Mouse (Mus musculus) urinary bladder, postnatal 10 days (tissue): ENCODE results near the gene Ptcra.
A peak's percentile ranks its signal among the peaks of the same experiment; 100 is the strongest.
"Not testable (repeated sequence)": the region's sequence is repeated elsewhere in the genome, so short reads cannot be mapped to it uniquely, and the experiment has no call there.

Source experiments
- DNase-seq: peaks from one replicate; pipeline ENCODE4 v3.0.0; 2022; ENCODE audit warnings: low spot score

Gene Ptcra

GRCm38 (mm10) chr17:46771025-46771424 lies 7.5 kb upstream of the Ptcra start:
- DNase-seq = no peak

DNA sequence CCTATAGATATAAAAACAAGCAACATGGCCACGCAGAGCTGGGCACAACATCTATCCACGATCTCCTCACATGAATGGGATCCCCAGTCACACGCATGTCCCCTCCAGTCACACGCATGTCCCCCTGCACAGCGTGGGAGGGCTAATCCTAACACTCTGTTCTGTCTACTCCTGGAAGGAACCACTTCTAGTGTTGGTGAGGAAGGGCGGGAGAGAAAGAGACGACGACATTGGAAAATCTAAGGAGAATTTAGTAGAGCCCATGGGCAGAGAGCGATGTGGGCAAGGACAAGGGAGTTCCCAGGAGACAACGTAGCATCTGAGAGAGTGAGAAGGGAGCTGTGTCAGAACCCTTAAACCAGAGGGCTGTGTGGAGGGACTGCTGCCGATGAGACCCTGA lies 7.0 kb upstream of the Ptcra start:
- DNase-seq = no peak

DNA sequence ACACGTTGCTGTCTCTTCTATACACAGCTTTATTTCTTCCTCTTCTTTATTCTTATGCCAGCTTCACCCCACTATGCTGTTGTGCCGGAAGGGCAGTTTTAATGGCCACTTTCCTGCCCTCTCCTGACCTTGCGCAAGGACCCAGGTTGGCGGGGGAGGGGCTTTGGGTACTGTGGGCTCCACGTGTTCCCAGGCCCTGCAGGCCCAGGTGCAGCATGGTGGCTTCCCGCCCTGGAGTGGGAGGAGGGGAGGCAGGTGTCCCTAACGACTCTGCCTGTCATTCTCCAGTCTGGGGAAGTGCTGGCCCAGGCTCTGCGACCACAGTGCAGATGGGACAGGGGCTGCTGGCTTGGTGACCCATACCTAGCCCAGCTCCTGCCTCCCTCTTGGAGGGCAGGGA lies 4.4 kb upstream of the Ptcra start:
- DNase-seq = no peak

GRCm38 (mm10) chr17:46764916-46765315 lies 1.4 kb upstream of the Ptcra start:
- DNase-seq = not testable (repeated sequence)

DNA sequence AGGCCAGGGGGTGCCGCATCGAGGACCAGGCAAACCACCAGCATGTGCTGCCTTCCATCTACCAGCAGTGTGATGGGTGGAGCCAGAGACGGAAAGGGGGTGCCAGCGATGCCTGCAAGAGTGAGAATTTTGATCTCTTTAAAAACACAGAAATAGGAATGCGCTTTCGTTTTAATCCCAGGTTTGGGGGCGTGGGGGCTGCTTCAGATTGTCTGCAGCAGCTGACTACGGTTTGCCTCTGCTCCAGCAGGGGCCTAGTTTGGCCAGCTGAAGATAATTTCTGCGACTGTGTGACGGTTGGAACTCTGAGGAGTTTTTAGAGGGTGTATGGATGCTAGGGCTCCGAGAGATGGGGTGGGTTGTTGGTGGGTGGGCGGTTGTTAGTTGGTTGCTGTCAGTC lies 4.8 kb downstream of the Ptcra start:
- DNase-seq = no peak

GRCm38 (mm10) chr17:46751794-46752556 lies 11.5 kb downstream of the Ptcra start, which contains the start of gene Cnpy3:
TSS of gene Cnpy3 (minus strand) at chr17:46752214.
- DNase-seq = peak; percentile 93

- no peak for DNase-seq
Measured at GRCm38 (mm10) chr17:46751056-46751793, 12.3 kb downstream of the Ptcra start.

DNA sequence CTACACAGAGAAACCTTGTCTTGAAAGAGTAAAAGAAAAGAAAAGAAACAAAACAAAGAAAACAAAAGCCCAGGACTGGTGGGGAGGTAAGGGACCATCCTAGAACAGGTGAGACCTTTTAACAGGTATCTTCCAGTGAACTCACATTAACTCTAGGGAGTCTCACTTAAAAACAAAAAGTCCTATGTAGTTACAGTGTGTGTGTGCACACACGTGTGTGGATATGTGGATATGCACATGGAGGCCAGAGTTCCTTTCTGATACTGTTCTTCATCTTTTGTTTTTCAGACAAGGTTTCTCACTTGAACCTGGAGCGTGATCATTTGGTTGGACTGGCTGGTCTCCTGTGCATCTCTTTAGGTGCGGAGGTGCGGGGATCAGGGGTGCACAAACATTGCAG lies 12.9 kb downstream of the Ptcra start:
- DNase-seq = no peak

- DNase-seq = no peak
Measured at GRCm38 (mm10) chr17:46749282-46749681, 14.2 kb downstream of the Ptcra start.

DNA sequence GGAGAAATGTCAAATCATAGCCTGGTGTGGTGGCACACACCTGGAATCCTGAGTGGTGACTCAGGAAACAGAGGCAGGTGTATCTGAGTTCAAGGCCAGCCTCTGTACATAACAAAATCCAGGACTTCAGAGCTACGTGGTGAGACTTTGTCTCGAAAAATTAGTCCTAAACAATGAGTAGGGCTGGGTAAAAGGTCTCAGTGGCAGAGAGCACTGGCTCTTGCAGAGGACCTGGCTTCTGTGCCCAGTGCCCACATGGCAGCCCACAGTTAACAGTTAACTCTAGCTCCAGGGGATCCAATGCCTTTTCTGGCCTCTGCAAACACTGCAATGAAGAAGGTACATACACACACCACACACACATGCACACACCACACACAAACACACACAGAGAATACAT lies 15.7 kb downstream of the Ptcra start:
- no peak for DNase-seq

GRCm38 (mm10) chr17:46747234-46747633 lies 16.3 kb downstream of the Ptcra start:
- no peak for DNase-seq

DNA sequence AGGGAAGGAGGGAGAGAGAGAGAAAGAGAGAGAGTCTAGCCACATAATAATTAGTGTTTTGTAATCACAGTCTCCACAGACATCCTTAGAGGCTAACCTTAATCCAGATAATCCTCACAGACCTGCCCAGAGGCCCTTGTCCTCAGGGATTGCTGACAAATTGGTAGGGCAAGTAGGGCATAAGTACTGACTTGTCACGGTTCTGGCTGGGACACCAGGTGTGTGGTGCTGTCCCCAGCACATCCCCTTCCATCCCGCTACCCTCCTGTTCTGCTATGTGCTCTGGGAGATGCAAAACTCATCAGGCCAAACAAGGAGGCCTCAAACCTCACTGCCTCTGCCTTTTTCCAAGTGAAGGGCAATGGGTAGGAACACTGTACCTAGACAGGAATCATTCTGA lies 18.0 kb downstream of the Ptcra start:
- DNase-seq = no peak

- DNase-seq = no peak
Measured at GRCm38 (mm10) chr17:46742986-46743385, 20.5 kb downstream of the Ptcra start.

DNA sequence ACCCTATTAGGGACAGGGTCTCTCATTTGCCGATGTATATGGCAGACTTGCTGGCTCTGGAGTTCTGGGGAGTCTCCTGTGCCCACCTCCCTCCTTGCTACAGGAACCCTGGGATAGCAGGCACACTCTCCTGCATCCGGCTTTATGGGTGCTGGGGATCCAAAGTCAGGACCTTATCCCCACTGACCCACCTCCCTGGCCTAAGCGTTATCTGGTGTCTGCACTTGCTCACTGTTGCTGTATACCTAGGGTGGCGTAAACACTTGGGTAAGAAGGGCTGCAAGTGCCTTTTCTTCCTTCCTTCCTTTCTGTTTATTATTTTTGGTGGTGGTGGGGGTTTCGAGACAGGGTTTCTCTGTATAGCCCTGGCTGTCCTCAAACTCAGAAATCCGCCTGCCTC lies 22.2 kb downstream of the Ptcra start:
- DNase-seq = no peak

- no peak for DNase-seq
Measured at GRCm38 (mm10) chr17:46736160-46736559, 27.4 kb downstream of the Ptcra start.

GRCm38 (mm10) chr17:46735287-46735686 lies 28.2 kb downstream of the Ptcra start:
- no peak for DNase-seq

DNA sequence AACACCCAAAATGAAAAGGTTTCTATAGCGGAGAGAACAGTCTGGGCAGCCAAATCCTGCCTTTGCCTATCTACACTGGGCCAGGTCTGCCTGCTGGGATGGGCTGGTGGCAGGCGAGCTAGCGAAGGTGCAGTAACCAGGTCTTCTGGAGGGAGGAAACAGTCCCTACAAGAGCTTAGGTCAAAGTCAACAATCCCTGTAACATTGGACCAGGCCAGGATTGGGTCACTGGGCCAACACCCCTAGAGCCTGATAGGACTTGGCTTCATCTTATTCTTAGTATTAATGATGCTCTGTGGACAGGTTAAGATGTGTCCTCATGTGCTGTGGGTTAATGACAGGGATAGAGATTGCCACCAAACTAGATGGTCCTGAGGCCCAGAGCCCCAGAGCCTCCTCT lies 29.5 kb downstream of the Ptcra start:
- no peak for DNase-seq

DNA sequence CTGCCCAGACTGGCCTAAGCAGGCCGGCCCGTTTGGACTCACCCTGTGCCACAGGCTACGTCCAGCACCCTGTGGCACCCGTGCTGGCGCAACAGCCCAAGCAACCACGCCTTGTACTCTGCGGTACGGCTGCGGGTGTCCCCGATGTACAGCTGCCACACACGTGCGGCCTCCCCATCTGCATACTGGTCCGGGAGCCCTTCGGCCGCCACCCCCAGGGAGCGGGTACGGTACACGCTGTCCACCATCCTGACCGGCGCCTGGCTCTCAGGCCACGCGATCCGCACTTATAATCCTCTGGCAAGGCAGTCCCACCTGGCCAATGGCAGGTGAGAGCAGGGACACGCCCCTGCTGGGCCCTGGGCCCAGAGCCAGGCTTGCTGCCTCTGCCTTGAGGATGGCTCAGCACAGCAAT lies 34.6 kb downstream of the Ptcra start, which contains the start of gene Gnmt:
Gnmt (minus strand) TSS at position 265 of the 415 bp plus-strand sequence.
- no peak for DNase-seq

DNA sequence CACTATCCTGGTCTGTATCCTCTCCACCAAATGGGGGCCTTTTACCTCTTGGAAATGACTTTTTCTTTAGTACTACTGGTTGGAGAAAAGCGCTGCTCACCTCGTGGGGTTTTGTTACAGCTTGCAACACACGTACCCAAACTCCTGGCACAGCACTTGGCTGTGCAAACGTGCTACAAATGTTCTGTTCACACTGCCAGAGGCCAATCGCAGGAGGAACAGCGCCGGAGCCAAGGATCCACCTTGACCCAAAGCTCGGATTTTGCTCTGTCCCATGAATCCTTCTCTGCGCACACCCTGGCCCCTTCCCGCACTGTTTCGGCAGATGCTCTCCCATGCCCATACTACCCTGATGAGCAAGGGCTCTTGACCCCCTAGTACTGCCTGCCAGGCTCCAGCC lies 35.0 kb downstream of the Ptcra start:
- no peak for DNase-seq

- no peak for DNase-seq
Measured at GRCm38 (mm10) chr17:46728021-46728420, 35.5 kb downstream of the Ptcra start.

DNA sequence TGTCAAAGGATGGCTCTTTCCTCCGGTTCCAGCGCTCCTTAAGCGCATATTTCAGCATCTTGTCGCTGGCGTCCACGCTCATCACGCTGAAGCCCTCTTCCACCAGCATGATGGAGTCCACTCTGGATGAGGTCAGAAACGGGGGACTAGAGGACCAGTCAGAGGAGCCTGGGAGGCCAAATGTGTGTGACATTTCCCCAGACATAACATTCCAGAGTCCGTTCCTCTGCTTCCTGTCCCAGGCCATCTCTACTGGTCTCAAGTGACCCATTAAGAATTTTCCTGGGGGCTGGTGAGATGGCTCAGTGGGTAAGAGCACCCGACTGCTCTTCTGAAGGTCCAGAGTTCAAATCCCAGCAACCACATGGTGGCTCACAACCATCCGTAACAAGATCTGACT lies 36.2 kb downstream of the Ptcra start:
- DNase-seq = no peak

- DNase-seq = no peak
Measured at GRCm38 (mm10) chr17:46725731-46726645, 37.5 kb downstream of the Ptcra start.
